Mouse (Mus musculus) embryonic facial prominence, embryonic 11.5 days (tissue): Measurements from ENCODE around the gene Olfr1413. TPM values are rescaled to one million over a fixed set of nuclear protein-coding genes. Genes with fewer than 3 reads are reported as not detected.

Source experiments
- ATAC-seq: fragments of 200-750 bp; cut with Nextera tagmentation; replicated peaks from 2 replicates; pipeline ENCODE4 v1.8.0; 2017; ENCODE audit warnings: low read depth; ENCODE audit not compliant: insufficient number of reproducible peaks, low FRiP score, low TSS enrichment
- DNase-seq: peaks from one replicate; pipeline ENCODE4 v3.0.0-alpha.2; 2015; ENCODE audit warnings: low spot score
- H3K27ac ChIP-seq: fragments of 300-500 bp; sonication (generic); replicated peaks from 2 replicates; pipeline ENCODE4 v1.5.1; 2014; ENCODE audit warnings: mild to moderate bottlenecking, low read depth, low read length, control low read depth
- H3K27me3 ChIP-seq: fragments of 300-500 bp; sonication (generic); 2 replicates; pipeline ENCODE4 v1.6.1; 2014; ENCODE audit warnings: mild to moderate bottlenecking, low read length, moderate library complexity, mixed read lengths; ENCODE audit not compliant: control insufficient read depth, insufficient read depth
- H3K36me3 ChIP-seq: fragments of 300-500 bp; sonication (generic); replicated peaks from 2 replicates; pipeline ENCODE4 v1.6.1; 2014; ENCODE audit warnings: low read depth, mild to moderate bottlenecking, low read length, moderate library complexity, mixed read lengths; ENCODE audit not compliant: control insufficient read depth, insufficient read depth
- H3K4me1 ChIP-seq: fragments of 300-500 bp; sonication (generic); 2 replicates; pipeline ENCODE4 v1.6.1; 2014; ENCODE audit warnings: low read length, mixed read lengths; ENCODE audit not compliant: control insufficient read depth, insufficient read depth
- H3K4me2 ChIP-seq: fragments of 300-500 bp; sonication (generic); 2 replicates; pipeline ENCODE4 v1.6.1; 2014; ENCODE audit warnings: low read depth, mild to moderate bottlenecking, control low read depth, low read length, moderate library complexity
- H3K4me3 ChIP-seq: fragments of 300-500 bp; sonication (generic); 2 replicates; pipeline ENCODE4 v1.5.1; 2014; ENCODE audit warnings: low read depth, low read length, control low read depth
- H3K9ac ChIP-seq: fragments of 300-500 bp; sonication (generic); replicated peaks from 2 replicates; pipeline ENCODE4 v1.6.1; 2014; ENCODE audit warnings: mild to moderate bottlenecking, control low read depth, low read length
- H3K9me3 ChIP-seq: fragments of 300-500 bp; sonication (generic); replicated peaks from 2 replicates; pipeline ENCODE4 v1.6.1; 2016; ENCODE audit warnings: mild to moderate bottlenecking, low read length, inconsistent platforms, mixed read lengths; ENCODE audit not compliant: control insufficient read depth
- WGBS: fragments of 180-500 bp; shearing (Covaris S2); extraction: QIAGEN DNeasy Blood & Tissue Kit; methylation state at CpG from one replicate; pipeline ENCODE4 v1.1.7; 2014; 5-methylcytosine and 5-hydroxymethylcytosine counted together
- polyA plus RNA-seq: library from polyadenylated mRNA; unstranded; fragments of >200 nt; fragmentation: Nextera tagmentation; extraction: Ambion mirVana; gene quantifications from 2 replicates; pipeline ENCODE4 v1.2.1, GENCODE M21; 2014

The Olfr1413 gene
- not detected in 2 replicates for polyA plus RNA-seq

DNA sequence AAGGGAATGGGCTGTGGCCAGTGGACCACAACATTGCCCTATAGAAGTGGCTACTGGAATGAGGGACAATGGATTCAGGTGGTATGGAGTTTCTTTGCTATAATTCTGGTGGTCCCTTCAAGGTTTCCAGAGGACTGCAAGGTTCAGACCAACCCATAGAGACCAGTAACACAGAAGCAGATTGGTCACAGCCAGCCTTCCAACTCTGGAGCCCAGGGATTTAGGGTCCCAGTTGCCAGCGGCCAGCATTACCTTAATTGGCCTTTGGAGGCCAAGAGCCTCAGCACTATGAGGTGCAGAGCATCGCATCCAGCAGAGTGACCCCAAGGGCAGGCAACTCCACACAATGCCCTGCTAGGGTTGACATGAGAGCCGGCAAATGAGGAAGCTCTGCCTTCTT lies at the start of gene Olfr1413:
Gene Olfr1413 (plus strand): TSS at position 301 of the 400 bp plus-strand sequence.
- DNase-seq (no peak), ATAC-seq (no peak)
- no peaks in the 10 kb centered on the region for H3K27me3 ChIP-seq
- H3K9me3 ChIP-seq, result no peaks in the 10 kb centered on the region
- H3K27ac ChIP-seq, result no peak within 1 kb of the TSS
- 73% methylated on average over 3 of the region's 3 CpGs for WGBS
- no peak within 1 kb of the TSS for H3K4me2 ChIP-seq
- H3K36me3 ChIP-seq, result no peaks in the 10 kb centered on the region
- H3K4me3 ChIP-seq, result no peak within 1 kb of the TSS
- H3K9ac ChIP-seq, result no peak within 1 kb of the TSS
- H3K4me1 ChIP-seq, result no peaks in the 10 kb centered on the region

DNA sequence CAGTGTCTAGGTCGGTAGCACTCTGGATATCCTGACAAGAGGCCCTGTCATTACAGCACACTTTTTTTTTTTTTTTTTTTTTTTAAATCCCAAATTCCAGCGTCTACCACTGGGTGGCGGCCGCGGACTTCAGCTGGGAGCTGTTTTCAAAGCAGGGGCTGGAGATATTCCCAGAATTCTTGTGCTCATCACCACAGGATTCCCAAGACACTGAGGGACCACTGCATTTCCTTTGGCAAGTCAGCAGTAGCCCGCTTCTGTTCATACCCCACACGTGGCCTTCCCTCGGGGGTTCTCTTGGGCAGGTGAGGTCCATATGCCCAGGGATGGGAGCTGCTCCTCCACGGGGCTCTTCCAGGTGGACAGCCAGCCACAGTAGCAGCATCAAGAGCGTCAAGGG lies 49.7 kb upstream of the Olfr1413 start:
- WGBS, result 21% methylated on average over 10 of the region's 10 CpGs
- H3K27me3 ChIP-seq, result no peaks in the 10 kb centered on the region
- H3K9ac ChIP-seq, result no peak overlapping the region
- H3K4me2 ChIP-seq, result no peak overlapping the region
- peak; percentile 67 for DNase-seq
- no peaks in the 10 kb centered on the region for H3K9me3 ChIP-seq
- no peak overlapping the region for H3K4me3 ChIP-seq
- no peaks in the 10 kb centered on the region for H3K36me3 ChIP-seq
- no peaks in the 10 kb centered on the region for H3K4me1 ChIP-seq
- no peak overlapping the region for H3K27ac ChIP-seq
- no peak for ATAC-seq

DNA sequence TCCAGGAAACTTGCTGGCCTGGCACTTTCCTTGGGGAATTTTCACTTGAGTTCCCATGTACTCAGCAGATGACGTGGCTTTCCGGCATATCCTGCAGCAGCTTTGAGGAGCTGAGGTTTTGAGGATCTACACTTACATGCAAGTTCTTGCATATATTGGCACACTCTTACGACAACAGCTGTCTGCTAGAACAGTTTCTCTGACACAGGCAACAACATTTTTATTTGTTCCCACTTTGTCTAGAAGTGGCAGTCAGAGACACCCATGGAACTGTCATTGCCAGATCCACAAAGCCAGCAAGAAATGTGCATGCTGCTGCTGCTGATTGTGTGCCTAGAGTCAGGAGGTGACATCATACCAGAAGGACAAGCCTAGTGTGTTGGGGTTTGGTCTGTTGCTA lies 47.4 kb upstream of the Olfr1413 start:
- no peak overlapping the region for H3K27ac ChIP-seq
- no peaks in the 10 kb centered on the region for H3K9me3 ChIP-seq
- H3K9ac ChIP-seq, result no peak overlapping the region
- no peak overlapping the region for H3K4me3 ChIP-seq
- no peak for DNase-seq
- no peaks in the 10 kb centered on the region for H3K4me1 ChIP-seq
- H3K27me3 ChIP-seq, result no peaks in the 10 kb centered on the region
- no peak for ATAC-seq
- H3K4me2 ChIP-seq, result no peak overlapping the region
- no peaks in the 10 kb centered on the region for H3K36me3 ChIP-seq
- 92% methylated on average over 3 of the region's 3 CpGs for WGBS

DNA sequence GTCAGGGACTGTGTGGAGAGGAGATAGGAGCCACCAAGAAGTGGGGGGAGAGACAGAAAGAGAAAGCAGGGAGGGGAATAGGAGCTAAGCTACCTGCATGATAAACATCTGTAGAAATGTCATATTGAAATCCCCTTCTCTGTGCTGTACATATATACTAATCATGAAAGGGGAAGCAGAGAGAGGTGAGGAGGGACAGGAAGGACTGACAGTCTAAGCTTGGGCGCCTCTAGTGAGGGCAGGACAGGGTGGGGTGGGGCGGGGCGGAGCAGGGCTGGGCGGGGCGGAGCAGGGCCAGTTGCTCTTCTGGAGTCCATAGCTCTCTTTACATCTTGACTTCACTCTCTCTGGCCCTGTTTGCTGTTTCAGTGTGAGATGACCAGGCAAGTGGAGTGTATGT lies 34.1 kb upstream of the Olfr1413 start:
- no peak for DNase-seq
- Histone ChIP-seq H3K27me3 (no peaks in the 10 kb centered on the region), H3K9me3 (no peaks in the 10 kb centered on the region), H3K27ac (no peak overlapping the region), H3K36me3 (no peaks in the 10 kb centered on the region), H3K9ac (no peak overlapping the region), H3K4me2 (no peak overlapping the region), H3K4me3 (no peak overlapping the region), H3K4me1 (no peaks in the 10 kb centered on the region)
- ATAC-seq, result no peak
- 59% methylated on average over 5 of the region's 5 CpGs for WGBS

DNA sequence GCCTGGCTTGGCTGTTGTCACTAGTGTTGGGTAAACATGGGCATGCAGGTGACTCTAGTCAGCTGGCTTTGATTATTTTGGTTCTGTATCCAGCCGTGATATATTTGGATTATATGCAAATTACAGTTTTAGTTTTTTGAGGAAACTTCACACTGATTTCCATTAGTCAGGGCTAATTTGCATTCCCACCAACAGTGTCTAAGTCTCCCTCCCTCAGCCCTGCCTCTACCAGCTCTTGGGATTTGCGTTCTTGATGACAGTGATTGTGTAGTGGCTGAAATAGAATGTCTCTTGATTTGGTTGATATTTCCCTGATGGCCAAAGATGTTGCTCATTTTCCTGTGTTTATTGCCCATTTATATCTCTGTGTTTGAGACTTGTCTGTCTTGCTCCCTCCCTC lies 32.1 kb upstream of the Olfr1413 start:
- 54% methylated on average over 2 of the region's 2 CpGs for WGBS
- ATAC-seq, result no peak
- no peaks in the 10 kb centered on the region for H3K27me3 ChIP-seq

DNA sequence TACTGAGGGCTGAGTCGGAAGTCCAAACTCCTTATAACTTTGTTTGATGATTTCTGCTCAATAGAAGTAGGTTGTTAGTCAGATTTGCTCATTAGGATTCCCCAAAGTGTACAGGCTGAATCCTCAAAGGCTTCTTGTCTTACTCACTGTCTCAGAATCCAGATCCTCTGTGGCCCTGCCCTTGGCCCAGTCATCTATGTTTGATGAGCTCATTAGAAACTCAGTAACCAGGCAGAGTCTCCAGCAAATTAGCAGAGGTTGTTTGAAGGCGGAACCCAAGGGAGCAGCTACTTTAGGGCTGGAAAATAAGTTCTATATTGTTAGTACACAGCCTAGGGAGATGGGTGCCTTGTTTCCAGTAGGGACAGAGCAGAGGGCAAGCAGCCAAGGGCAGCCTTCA lies 25.2 kb upstream of the Olfr1413 start:
- WGBS, result 80% methylated on average over 2 of the region's 2 CpGs

More for the DNA sequence above, 32.1 kb upstream of the Olfr1413 start:
- DNase-seq, result no peak
- Histone ChIP-seq H3K4me1 (no peaks in the 10 kb centered on the region), H3K36me3 (no peaks in the 10 kb centered on the region), H3K4me3 (no peak overlapping the region), H3K4me2 (no peak overlapping the region), H3K9me3 (no peaks in the 10 kb centered on the region), H3K27ac (no peak overlapping the region), H3K9ac (no peak overlapping the region)

DNA sequence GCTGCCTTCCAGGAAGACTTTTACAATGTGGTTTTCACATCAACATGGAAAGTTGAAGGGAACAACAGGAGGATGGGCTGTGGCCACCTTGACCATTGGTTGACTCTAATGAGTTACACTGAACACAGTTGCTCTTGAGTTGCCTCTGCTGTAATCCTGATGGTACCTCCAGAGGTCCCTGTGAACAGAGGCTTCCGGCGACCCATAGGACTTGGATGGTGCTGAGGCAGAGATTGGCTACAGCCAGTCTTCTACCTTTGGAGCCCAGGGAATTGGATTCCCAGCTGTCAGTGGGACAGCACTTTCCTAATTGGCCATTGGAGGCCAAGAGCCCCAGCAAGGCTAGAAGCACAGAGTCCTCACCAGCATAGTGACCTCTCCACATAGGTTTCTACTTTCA lies 14.4 kb downstream of the Olfr1413 start, which contains the start of gene Olfr1412:
Gene Olfr1412 (plus strand): TSS at position 301 of the 400 bp plus-strand sequence.
- Histone ChIP-seq H3K36me3 (no peaks in the 10 kb centered on the region), H3K4me1 (no peaks in the 10 kb centered on the region), H3K9me3 (no peaks in the 10 kb centered on the region), H3K27ac (no peak within 1 kb of the TSS), H3K4me3 (no peak within 1 kb of the TSS), H3K4me2 (no peak within 1 kb of the TSS), H3K27me3 (no peaks in the 10 kb centered on the region; the same call in 1 of the 2 replicates), H3K9ac (no peak within 1 kb of the TSS)
- ATAC-seq (no peak), DNase-seq (no peak)
- 85% methylated on average over 2 of the region's 2 CpGs for WGBS

More for the DNA sequence above, 25.2 kb upstream of the Olfr1413 start:
- Histone ChIP-seq H3K36me3 (no peaks in the 10 kb centered on the region), H3K4me2 (no peak overlapping the region), H3K27me3 (no peaks in the 10 kb centered on the region), H3K9me3 (no peaks in the 10 kb centered on the region), H3K9ac (no peak overlapping the region), H3K4me1 (no peaks in the 10 kb centered on the region), H3K27ac (no peak overlapping the region), H3K4me3 (no peak overlapping the region)
- no peak for DNase-seq
- no peak for ATAC-seq

DNA sequence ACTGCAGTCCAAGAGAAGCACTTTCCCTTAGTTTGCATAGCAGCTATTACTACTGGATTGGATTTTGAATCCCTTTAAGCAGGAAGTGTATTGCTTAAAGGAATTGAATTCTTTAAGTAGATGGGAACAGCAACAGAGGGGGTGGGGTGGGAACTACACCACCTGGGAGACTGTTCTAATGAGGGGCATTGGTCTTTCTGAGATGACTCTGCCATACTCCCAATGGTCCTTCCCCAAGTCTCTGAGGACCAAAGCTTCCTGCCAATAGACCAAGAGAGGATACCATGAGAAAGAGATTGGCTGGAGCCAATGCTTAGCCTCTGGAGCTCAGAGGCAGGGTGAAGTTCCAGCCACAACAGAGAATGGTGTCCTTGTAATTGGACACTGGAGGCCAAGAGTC lies 23.0 kb downstream of the Olfr1413 start, which contains the start of gene Olfr1411:
Gene Olfr1411 (plus strand): TSS at position 301 of the 400 bp plus-strand sequence.
- Histone ChIP-seq H3K27me3 (no peaks in the 10 kb centered on the region), H3K27ac (no peak within 1 kb of the TSS), H3K36me3 (no peaks in the 10 kb centered on the region), H3K4me2 (no peak within 1 kb of the TSS), H3K9me3 (no peaks in the 10 kb centered on the region), H3K4me3 (no peak within 1 kb of the TSS), H3K4me1 (no peaks in the 10 kb centered on the region), H3K9ac (no peak within 1 kb of the TSS)
- no peak for ATAC-seq
- DNase-seq, result no peak
